ENCODE assay signal across 8 mouse cellular contexts in the genomic region with DNA sequence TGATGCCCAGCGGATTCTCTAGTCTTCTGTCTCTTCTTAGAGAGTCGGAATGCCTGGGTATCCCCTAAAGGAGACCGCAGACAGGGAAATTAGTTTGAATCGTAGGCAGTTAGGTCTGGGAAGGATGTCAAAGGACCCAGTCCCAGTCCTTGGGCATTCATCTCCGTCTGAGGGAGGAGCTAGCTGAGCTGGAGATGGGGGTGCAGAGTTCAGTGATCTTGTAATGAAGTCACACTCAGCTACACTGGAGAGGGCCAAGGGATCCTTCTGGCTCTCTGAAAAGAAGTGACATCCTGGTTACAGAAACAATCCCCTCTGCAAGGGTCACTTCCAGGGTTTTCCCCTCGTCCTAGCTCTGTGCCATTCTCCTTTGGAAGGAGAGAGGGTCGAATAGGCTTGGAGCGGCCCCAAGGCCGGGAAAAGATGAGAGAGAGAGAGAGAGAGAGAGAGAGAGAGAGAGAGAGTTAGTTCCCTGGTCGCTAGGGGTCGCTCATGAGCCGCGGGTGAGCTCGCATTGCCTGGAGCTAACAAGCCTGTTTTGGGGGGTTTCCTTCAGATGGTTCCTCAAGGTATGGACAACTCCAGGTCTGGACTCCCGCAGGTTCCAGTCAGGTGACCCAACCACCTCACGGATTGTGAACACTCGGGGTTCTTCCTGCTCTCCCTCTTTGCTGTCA. TPM values are rescaled to one million over a fixed set of nuclear protein-coding genes. Genes with fewer than 3 reads are reported as not detected.
A peak's percentile ranks its signal among the peaks of the same experiment; 100 is the strongest.
DNase-seq lines count a peak whose midpoint lies in the region; ATAC-seq and TF ChIP-seq lines count a peak whose summit lies in the region.

No protein-coding gene starts in this region.

- no peaks in the 10 kb centered on the region for H3K36me3 ChIP-seq in G1E (replicated peaks)
- no peaks in the 10 kb centered on the region for H3K36me3 ChIP-seq in embryonic facial prominence, embryonic 14.5 days (ENCODE audit: control insufficient read depth, insufficient read depth, low read length)
- no peaks in the 10 kb centered on the region for H3K36me3 ChIP-seq in lung, embryonic 16.5 days (ENCODE audit: control insufficient read depth, insufficient read depth, low read length)

- 10% methylated on average over 17 of the region's 17 CpGs for WGBS in embryonic facial prominence, embryonic 14.5 days
- WGBS in lung, embryonic 16.5 days: 12% methylated on average over 17 of the region's 17 CpGs

- H3K4me2 ChIP-seq in embryonic facial prominence, embryonic 14.5 days (ENCODE audit: low read depth, low read length): peak overlapping the region; percentile 64
- H3K4me2 ChIP-seq in lung, embryonic 16.5 days (ENCODE audit: low read depth, low read length): no peak overlapping the region

- H3K27ac ChIP-seq in bone marrow macrophage, adult 2 months (ENCODE audit: insufficient read depth, low read depth, low read length): no peak overlapping the region
- H3K27ac ChIP-seq in embryonic facial prominence, embryonic 14.5 days (replicated peaks; ENCODE audit: low read depth, low read length): no peak overlapping the region
- no peak overlapping the region for H3K27ac ChIP-seq in lung, embryonic 16.5 days (ENCODE audit: low read length)

- no peaks in the 10 kb centered on the region for H3K9me3 ChIP-seq in G1E (replicated peaks)
- no peaks in the 10 kb centered on the region for H3K9me3 ChIP-seq in embryonic facial prominence, embryonic 14.5 days (ENCODE audit: control insufficient read depth, low read length)
- no peaks in the 10 kb centered on the region for H3K9me3 ChIP-seq in lung, embryonic 16.5 days (ENCODE audit: control insufficient read depth, low read length)

- TF ChIP-seq CTCF in G1E (IDR thresholded peaks at IDR 0.05; ENCODE audit: low read depth, low read length): peak; percentile 65
- TF ChIP-seq CTCF in bone marrow macrophage, adult 2 months (IDR thresholded peaks at IDR 0.05; ENCODE audit: low read depth, low read length): peak; percentile 99

- H3K4me1 ChIP-seq in G1E (ENCODE audit: insufficient read depth, low read depth, low read length): peaks cover 13% of the 10 kb centered on the region
- H3K4me1 ChIP-seq in bone marrow macrophage, adult 2 months (ENCODE audit: control insufficient read depth, insufficient read depth, low read length): no peaks in the 10 kb centered on the region
- 0 out of 2 replicates have a peak, but pooled peaks cover 4% of the 10 kb centered on the region for H3K4me1 ChIP-seq in embryonic facial prominence, embryonic 14.5 days (ENCODE audit: control insufficient read depth, insufficient read depth, low read length)
- H3K4me1 ChIP-seq in lung, embryonic 16.5 days (replicated peaks; ENCODE audit: control insufficient read depth, insufficient read depth, low read length): peaks cover 2% of the 10 kb centered on the region; the same call in 1 of the 2 replicates

- H3K9ac ChIP-seq in embryonic facial prominence, embryonic 14.5 days (ENCODE audit: low read depth, low read length): no peak overlapping the region; the same call in 1 of the 2 replicates
- H3K9ac ChIP-seq in lung, embryonic 16.5 days (ENCODE audit: low read length): peak overlapping the region; percentile 63; the same call in 1 of the 2 replicates

- peak overlapping the region; percentile 70; the same call in 1 of the 2 replicates for H3K4me3 ChIP-seq in G1E (ENCODE audit: low read depth, low read length)
- H3K4me3 ChIP-seq in bone marrow macrophage, adult 2 months (ENCODE audit: insufficient read depth, low read length): no peak overlapping the region
- H3K4me3 ChIP-seq in embryonic facial prominence, embryonic 14.5 days (ENCODE audit: low read depth, low read length): peak overlapping the region; percentile 58
- no peak overlapping the region for H3K4me3 ChIP-seq in lung, embryonic 16.5 days (ENCODE audit: low read length)

- no peak for TF ChIP-seq POLR2A in bone marrow macrophage, adult 2 months (IDR thresholded peaks at IDR 0.05; ENCODE audit: borderline replicate concordance, low read depth, low read length)

- no peak for ATAC-seq in G1E (ENCODE audit: extremely low read depth, insufficient number of reproducible peaks, low FRiP score, poor library complexity, severe bottlenecking)
- ATAC-seq in embryonic facial prominence, embryonic 14.5 days (ENCODE audit: low read depth): no peak
- ATAC-seq in hematopoietic stem cell, adult 5-6 weeks (replicated peaks in 1 of 2; ENCODE audit: insufficient read depth in 1 of 2, low FRiP score in 2 of 2, low TSS enrichment in 1 of 2, low read depth in 1 of 2, poor library complexity in 2 of 2, severe bottlenecking in 2 of 2): 0 out of 4 replicates have a peak, but pooled peaks have one; percentile 26 to 42
- ATAC-seq in lung, embryonic 16.5 days (ENCODE audit: low read depth): no peak; the same call in 1 of the 2 replicates

- peak; percentile 41 for DNase-seq in G1E (ENCODE audit: low spot score)
- peak; percentile 27 for DNase-seq in embryonic facial prominence, embryonic 14.5 days (ENCODE audit: low spot score)
- peak; percentile 54 to 70 for DNase-seq in layer of hippocampus, adult 8-10 months (ENCODE audit: low spot score in 2 of 2)
- DNase-seq in ovary, postnatal 14 days (ENCODE audit: low spot score): peak; percentile 37
- peak; percentile 63 to 70 for DNase-seq in thymus, postnatal 36 days

- H3K27me3 ChIP-seq in G1E (ENCODE audit: insufficient read depth, low read length): no peaks in the 10 kb centered on the region
- peaks cover 16% of the 10 kb centered on the region for H3K27me3 ChIP-seq in embryonic facial prominence, embryonic 14.5 days (replicated peaks; ENCODE audit: control insufficient read depth, insufficient read depth, low read length)
- H3K27me3 ChIP-seq in lung, embryonic 16.5 days (ENCODE audit: control insufficient read depth, insufficient read depth, low read depth, low read length): peaks cover 4% of the 10 kb centered on the region

RNA-seq across cellular contexts. Expression of gene Slc12a5, which starts 1.0 kb away (rescaled TPM):
- 0.63 and 1.4 TPM in 2 replicates for total RNA-seq in G1E (2014; fragmentation: Nextera tagmentation)
- 0.46 and 0.82 TPM in 2 replicates for total RNA-seq in G1E (2017)
- 0.39 and 0.72 TPM in 2 replicates for polyA plus RNA-seq in G1E (2012)
- not detected in 2 replicates for polyA plus RNA-seq in bone marrow macrophage, adult 2 months (2012; ENCODE audit: insufficient read depth, insufficient read length, missing spikeins)
- 0.56 and 1.1 TPM in 2 replicates for polyA plus RNA-seq in embryonic facial prominence, embryonic 14.5 days (2014; fragmentation: Nextera tagmentation; extraction: Ambion mirVana)
- 0.45 and 0.63 TPM in 2 replicates for total RNA-seq in hematopoietic stem cell, adult 5-6 weeks (2017)
- 100 to 1,000 TPM; 370 to 437 (median 422) TPM for total RNA-seq in layer of hippocampus, adult 8-10 months (2022)
- 0.47 and 0.53 TPM in 2 replicates for polyA plus RNA-seq in lung, embryonic 16.5 days (2015; fragmentation: Nextera tagmentation; extraction: Ambion mirVana)

RNA-seq across cellular contexts. Expression of gene Mmp9, which starts 21.1 kb away (rescaled TPM):
- total RNA-seq in G1E (2014; fragmentation: Nextera tagmentation) (not detected in 2 replicates), G1E (2017) (0.76 and 0.82 TPM in 2 replicates)
- 0.63 and 0.76 TPM in 2 replicates for polyA plus RNA-seq in G1E (2012)
- polyA plus RNA-seq in bone marrow macrophage, adult 2 months (2012; ENCODE audit: insufficient read depth, insufficient read length, missing spikeins): 0.70 and 1.4 TPM in 2 replicates
- polyA plus RNA-seq in embryonic facial prominence, embryonic 14.5 days (2014; fragmentation: Nextera tagmentation; extraction: Ambion mirVana): 33.7 and 52.0 TPM in 2 replicates
- 15.3 and 37.5 TPM in 2 replicates for total RNA-seq in hematopoietic stem cell, adult 5-6 weeks (2017)
- 1 to 10 TPM; 1.5 to 2.2 (median 2.0) TPM for total RNA-seq in layer of hippocampus, adult 8-10 months (2022)
- 2.0 and 7.8 TPM in 2 replicates for polyA plus RNA-seq in lung, embryonic 16.5 days (2015; fragmentation: Nextera tagmentation; extraction: Ambion mirVana)

RNA-seq across cellular contexts. Expression of gene Zfp335, which starts 50.1 kb away (rescaled TPM):
- total RNA-seq in G1E (2014; fragmentation: Nextera tagmentation): 30.6 and 31.4 TPM in 2 replicates
- total RNA-seq in G1E (2017): 8.7 and 9.8 TPM in 2 replicates
- 48.3 and 49.6 TPM in 2 replicates for polyA plus RNA-seq in G1E (2012)
- polyA plus RNA-seq in bone marrow macrophage, adult 2 months (2012; ENCODE audit: insufficient read depth, insufficient read length, missing spikeins): 14.0 and 14.5 TPM in 2 replicates
- 11.9 and 13.9 TPM in 2 replicates for polyA plus RNA-seq in embryonic facial prominence, embryonic 14.5 days (2014; fragmentation: Nextera tagmentation; extraction: Ambion mirVana)
- 6.6 and 10.5 TPM in 2 replicates for total RNA-seq in hematopoietic stem cell, adult 5-6 weeks (2017)
- total RNA-seq in layer of hippocampus, adult 8-10 months (2022): 10 to 100 TPM; 24.8 to 33.0 (median 29.0) TPM
- polyA plus RNA-seq in lung, embryonic 16.5 days (2015; fragmentation: Nextera tagmentation; extraction: Ambion mirVana): 14.3 and 14.6 TPM in 2 replicates

Comparison
In these comparisons a context has a peak if more than half of its experiments do, and no peak if none do; other contexts are left out.
1. ATAC-seq: peak in hematopoietic stem cell, adult 5-6 weeks (2 of 2); none in G1E (single experiment), embryonic facial prominence, embryonic 14.5 days (single experiment) and lung, embryonic 16.5 days (single experiment).
2. H3K4me3 ChIP-seq: peak in G1E (single experiment) and embryonic facial prominence, embryonic 14.5 days (single experiment); none in bone marrow macrophage, adult 2 months (single experiment) and lung, embryonic 16.5 days (single experiment).
3. Peak in every context shown above with its lines, with median percentiles within 50 percentile points of each other: DNase-seq.